Mouse (Mus musculus): Measurements from ENCODE around the gene Cdh4.

The Cdh4 gene

GRCm38 (mm10) chr2:179787797-179788196 lies 345.6 kb downstream of the Cdh4 start:
- DNase-seq (ENCODE audit: low read depth, low spot score): no peak

DNA sequence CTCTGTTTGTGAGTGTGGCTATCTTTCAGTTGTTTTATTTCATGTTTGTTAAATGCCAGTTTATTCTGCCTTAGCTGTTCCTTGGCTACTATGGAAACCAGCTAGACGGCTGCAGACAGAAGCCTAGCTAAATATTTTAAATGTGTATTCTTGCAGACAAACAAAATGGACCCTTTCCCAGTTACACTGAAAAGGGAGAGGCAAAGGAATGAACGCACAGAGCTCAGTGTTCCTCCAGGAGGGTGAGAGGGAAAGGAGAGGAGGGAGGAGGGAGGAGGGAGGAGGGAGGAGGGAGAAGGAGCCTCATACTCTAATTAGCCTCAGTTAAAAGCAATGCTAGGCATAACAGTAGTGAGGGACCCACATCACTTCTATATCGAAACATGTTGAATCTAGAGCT lies 348.5 kb downstream of the Cdh4 start:
- no peak for DNase-seq (ENCODE audit: low read depth, low spot score)

- peak; percentile 53 for DNase-seq (ENCODE audit: low read depth, low spot score)
These were observed 350.3 kb downstream of the Cdh4 start for GRCm38 (mm10) chr2:179792426-179793133.

DNA sequence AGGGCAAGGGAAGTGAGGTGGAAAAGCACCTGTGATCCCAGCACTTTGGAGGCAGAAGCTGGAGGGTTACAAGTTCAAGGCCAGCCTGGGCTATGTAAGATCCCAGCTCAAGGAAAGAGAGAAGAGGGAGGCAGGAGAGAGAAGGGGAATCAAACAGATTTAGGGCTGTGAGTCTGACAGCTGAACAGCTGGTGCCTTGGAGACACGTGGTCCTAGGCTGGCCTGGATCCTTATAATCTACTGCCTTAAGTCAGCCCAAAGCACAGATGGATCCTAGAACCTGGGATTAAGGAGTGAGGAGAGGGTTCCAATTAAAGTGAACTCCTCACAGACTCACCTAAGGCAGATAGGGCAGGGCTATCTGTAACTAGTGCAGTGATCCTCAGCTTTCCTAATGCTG lies 352.1 kb downstream of the Cdh4 start:
- DNase-seq (ENCODE audit: low read depth, low spot score): no peak

DNA sequence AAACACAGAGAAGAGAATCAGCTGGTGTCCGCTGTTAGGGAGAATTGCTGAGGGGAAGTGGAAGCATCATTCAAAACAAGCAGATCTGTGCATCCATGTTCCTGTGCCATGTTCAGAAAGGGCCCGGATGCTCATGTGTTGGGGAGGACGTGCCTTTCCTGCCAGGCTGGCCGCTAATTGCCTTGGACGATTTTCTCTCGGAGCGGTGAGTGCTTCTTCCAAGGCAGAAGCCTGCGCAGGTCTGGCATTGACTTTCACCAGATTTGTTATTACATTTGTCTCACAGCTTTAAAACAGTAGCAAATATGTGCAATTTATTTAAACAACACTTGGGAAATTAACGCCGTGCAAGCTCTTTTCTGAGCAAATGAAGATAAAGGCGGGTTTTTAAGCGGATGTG lies 353.2 kb downstream of the Cdh4 start:
- no peak for DNase-seq (ENCODE audit: low read depth, low spot score)

GRCm38 (mm10) chr2:179799906-179800532 lies 357.8 kb downstream of the Cdh4 start:
- DNase-seq (ENCODE audit: low read depth, low spot score): no peak

DNA sequence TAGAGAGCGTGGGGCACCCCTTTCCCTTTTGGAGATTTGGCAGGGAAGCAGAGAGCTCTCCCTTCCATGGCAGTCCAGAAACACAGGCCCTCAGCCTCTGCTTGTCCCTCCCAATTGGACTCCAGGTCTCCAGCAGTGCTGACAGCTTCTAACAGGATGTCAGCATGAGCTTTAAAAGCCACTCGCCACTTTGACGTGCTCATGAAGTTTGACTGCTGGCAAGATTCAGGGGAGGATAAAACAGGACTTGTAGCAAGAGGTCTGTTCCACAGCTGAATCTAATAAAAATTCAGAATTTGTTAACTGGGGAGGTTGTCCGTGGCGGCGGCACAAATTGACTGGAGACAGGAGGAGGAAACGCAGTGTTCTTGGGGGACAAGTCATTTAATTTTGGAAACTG lies 358.8 kb downstream of the Cdh4 start:
- DNase-seq (ENCODE audit: low read depth, low spot score): no peak

- DNase-seq (ENCODE audit: low read depth, low spot score): no peak
These were observed 360.2 kb downstream of the Cdh4 start for GRCm38 (mm10) chr2:179802411-179802810.

DNA sequence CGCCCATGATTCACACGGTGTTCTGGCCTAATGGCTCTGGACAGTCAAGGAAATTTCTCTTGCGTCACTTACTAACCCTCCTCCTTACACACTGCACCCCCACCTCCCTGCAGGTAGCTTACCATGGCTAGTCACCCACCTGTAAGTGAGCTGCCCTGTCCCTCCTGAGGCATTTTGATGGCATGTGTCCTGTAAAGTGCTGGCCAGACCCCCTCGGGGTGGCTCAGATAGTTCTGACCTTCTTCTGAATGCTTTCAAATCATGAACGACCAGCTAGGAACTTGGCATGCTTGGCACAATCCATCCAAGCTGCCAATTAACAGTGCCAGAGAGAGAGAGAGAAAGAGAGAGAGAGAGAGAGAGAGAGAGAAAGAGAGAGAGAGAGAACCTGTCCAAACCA lies 368.9 kb downstream of the Cdh4 start:
- no peak for DNase-seq (ENCODE audit: low read depth, low spot score)

GRCm38 (mm10) chr2:179813035-179813827 lies 371.0 kb downstream of the Cdh4 start:
- no peak for DNase-seq (ENCODE audit: low read depth, low spot score)

- DNase-seq (ENCODE audit: low read depth, low spot score): peak; percentile 34
These were observed 382.6 kb downstream of the Cdh4 start for GRCm38 (mm10) chr2:179824776-179825326.

- no peak for DNase-seq (ENCODE audit: low read depth, low spot score)
These were observed 386.7 kb downstream of the Cdh4 start for GRCm38 (mm10) chr2:179828968-179829367.

GRCm38 (mm10) chr2:179829972-179830371 lies 387.7 kb downstream of the Cdh4 start:
- DNase-seq (ENCODE audit: low read depth, low spot score): peak; percentile 57

GRCm38 (mm10) chr2:179834892-179835291 lies 392.7 kb downstream of the Cdh4 start:
- DNase-seq (ENCODE audit: low read depth, low spot score): peak; percentile 54

DNA sequence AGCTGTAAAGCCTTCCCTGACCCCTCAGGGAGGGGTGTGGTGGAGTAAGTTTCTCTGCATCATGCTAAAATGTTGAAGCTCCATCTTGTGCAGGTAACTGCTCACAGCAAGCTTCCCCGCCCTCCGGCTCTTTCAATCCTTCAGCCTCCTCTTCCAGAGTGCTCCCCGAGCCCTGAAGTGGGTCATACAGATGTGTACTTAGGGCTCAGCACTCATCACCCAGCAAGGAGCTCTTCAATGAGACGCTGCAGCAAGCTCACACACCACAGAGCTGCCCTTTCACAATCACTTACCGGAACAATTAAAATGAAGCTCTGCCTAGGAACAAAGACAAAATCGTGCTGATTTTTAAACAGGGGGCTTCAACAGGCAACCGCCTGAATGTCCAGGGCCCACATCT lies 393.3 kb downstream of the Cdh4 start:
- no peak for DNase-seq (ENCODE audit: low read depth, low spot score)

DNA sequence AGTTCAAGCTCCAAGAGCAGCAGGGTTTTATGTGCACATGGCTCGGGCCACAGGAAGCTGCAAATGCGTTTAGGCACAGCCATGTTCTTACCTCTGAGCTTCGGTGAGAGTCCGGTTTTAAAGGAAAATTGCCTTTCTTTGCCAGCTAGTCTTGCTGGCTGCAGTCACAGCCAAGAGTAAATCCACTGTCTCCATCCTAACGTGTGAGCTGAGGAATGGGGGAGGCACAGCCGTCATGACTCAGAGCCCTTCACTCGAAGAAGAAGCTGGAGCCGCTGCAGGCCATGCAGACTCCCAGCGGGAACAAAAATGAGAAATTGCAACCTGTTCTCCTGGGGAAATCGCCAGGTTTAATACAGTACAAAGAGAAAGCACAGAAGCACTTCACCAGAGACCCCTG lies 395.0 kb downstream of the Cdh4 start:
- no peak for DNase-seq (ENCODE audit: low read depth, low spot score)

- DNase-seq (ENCODE audit: low read depth, low spot score): peak; percentile 75
These were observed 395.8 kb downstream of the Cdh4 start for GRCm38 (mm10) chr2:179838036-179838435.

DNA sequence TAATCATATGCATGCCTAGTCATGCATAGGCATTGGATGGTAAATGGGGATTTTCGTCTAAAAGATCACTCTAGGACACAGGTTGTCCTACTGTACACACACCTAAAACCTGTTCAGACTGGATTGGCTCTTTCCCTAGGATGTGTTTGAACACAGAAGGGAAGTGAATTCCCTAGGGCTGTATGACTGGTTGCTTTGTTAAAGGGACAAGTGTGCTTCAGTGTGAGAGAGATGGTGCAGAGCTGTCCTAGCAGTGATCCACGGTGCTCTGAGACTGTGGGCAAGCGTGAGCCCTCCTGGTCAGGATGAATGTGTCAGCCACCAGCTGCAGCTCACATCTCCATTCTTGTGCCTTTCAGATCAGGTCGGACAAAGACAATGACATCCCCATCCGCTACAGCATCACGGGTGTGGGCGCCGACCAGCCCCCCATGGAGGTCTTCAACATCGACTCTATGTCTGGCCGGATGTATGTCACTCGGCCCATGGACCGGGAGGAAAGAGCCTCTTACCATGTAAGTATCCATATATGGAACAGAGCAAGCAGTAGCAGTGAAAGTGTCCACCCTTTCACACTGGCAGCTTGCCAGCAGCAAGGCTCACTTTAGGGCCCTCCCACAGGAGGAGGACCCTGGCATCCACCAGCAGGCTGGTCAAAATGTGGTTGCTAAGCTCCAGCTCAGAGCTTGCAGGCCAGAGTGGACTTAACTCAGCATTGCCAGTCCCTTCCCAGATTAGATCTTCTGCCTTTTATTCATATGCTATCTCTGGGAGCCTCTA lies 400.6 kb downstream of the Cdh4 start:
- DNase-seq (ENCODE audit: low read depth, low spot score): no peak

DNA sequence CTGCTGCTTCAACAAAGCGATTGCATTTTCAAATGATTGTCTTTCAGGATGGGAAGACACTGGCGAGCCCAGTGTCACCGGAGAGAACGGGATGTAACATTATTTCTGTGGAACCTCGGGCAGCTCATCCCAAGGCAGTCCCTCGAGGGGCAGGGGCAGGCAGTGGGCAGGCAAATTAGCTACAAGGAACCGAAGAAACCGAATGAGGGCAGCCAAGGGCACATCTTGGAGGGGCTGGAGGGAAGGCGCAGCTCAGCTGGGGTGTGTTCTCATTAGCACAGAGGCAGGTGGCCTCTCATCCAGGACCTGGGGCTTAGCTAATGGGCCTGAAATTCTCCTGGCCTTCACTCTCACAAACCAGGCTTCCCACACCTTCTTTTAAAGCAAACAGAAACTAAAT lies 407.5 kb downstream of the Cdh4 start:
- no peak for DNase-seq (ENCODE audit: low read depth, low spot score)

GRCm38 (mm10) chr2:179852169-179852568 lies 409.9 kb downstream of the Cdh4 start:
- DNase-seq (ENCODE audit: low read depth, low spot score): no peak

DNA sequence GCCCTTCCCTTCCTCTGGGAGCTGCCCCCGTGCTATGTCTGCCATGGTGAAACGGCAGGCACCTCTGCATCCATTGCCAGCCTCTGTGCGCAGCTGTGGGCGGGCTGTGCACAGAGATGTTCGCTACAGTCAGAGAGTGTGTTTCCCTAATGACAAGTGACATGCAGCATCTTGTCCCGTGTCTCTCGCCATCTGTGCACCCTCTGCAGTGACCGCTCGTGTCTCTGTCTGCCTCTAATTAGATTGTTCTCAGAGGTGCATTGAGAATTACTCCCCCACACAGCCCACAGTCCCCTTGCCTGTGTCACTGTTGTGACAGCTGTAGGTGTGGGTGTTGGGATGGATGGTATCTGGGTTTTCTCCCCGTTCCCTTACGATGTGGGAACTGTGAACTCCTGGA lies 410.6 kb downstream of the Cdh4 start:
- DNase-seq (ENCODE audit: low read depth, low spot score): no peak

GRCm38 (mm10) chr2:179853892-179854291 lies 411.7 kb downstream of the Cdh4 start:
- DNase-seq (ENCODE audit: low read depth, low spot score): no peak
